Mouse (Mus musculus): ENCODE data around the gene Kank3. TPM values are rescaled to one million over a fixed set of nuclear protein-coding genes. Genes with fewer than 3 reads are reported as not detected.

Gene Kank3
- 28.1 and 28.7 TPM in 2 replicates for polyA plus RNA-seq (2016; fragmentation: Nextera tagmentation; extraction: Ambion mirVana)

DNA sequence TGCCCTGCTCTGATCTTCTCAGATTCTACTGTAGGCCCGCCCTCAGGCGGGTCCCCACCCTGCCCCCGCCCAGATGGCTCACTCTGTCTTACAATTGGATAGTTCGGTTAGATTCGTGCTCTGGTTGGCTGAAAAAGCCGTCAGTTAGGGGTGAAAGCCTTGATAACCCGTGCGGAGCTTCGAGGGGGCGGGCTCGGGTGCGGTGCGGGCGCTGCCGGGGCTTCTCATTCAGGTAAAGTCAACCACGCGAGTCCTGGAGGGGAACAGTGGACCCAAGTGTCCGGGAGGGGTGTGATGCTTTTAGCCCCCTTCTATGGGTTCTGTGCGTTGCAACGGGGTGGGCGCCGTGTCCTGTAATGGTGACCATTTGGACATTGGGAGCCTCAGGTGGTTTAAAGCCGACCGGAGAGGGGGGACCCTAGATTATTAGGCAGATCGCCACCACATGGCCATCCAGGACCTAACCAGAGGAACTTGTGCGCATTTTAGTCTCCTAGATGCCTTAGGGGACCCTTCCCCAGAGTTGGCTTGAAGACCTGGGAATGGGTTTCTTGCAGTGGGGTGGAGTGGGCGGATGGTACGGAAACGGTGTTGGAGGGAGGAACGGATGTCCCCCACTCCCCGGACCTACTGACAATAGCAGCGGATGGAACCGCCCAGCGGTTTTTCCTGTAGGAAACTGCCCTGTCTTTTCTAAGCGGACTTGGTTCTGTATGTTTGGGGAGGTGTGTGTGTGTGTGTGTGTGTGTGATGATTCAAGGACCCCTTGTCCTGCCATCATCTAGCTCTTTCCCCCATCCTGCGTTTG lies at the start of gene Kank3:
Gene Kank3 (plus strand): TSS at position 186 of the 808 bp plus-strand sequence.
- H3K27ac ChIP-seq, result no peak within 1 kb of the TSS
- WGBS, result 2% methylated on average over 36 of the region's 36 CpGs
- H3K27me3 ChIP-seq, result peaks cover 6% of the 10 kb centered on the region
- peak within 1 kb of the TSS; percentile 55 for H3K9ac ChIP-seq (replicated peaks)
- H3K36me3 ChIP-seq, result no peaks in the 10 kb centered on the region
- peak within 1 kb of the TSS; percentile 83 for H3K4me2 ChIP-seq
- peak within 1 kb of the TSS; percentile 56 for H3K4me3 ChIP-seq (replicated peaks)
- no peaks in the 10 kb centered on the region for H3K9me3 ChIP-seq
- peaks cover 6% of the 10 kb centered on the region for H3K4me1 ChIP-seq (replicated peaks)
- ATAC-seq (ENCODE audit: insufficient number of reproducible peaks, insufficient read depth, low FRiP score, low TSS enrichment, low read depth), result peak; percentile 97

DNA sequence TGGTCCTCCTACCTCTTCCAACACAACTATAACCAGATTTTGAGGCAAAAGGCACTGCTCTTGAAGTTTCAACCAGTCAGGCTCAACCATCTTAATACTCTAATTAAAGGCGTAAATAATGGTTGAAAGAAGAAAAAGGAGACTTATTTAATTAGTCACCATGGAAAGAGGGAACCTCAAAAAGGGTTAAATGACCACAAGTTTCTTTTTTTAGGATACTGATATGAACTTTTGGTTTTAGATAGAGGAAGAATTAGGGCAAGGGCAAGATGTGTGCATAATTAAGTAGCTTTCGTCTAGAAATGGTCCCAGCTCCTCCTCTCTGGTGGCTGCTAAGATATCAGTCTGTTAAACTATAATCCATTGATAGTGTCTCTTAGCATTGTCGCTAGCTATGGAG lies 43.9 kb upstream of the Kank3 start:
- Histone ChIP-seq H3K4me1 (replicated peaks) (no peaks in the 10 kb centered on the region), H3K9me3 (no peaks in the 10 kb centered on the region), H3K27me3 (no peaks in the 10 kb centered on the region), H3K9ac (replicated peaks) (no peak overlapping the region), H3K4me3 (replicated peaks) (no peak overlapping the region), H3K36me3 (no peaks in the 10 kb centered on the region), H3K4me2 (no peak overlapping the region), H3K27ac (no peak overlapping the region)
- ATAC-seq (ENCODE audit: insufficient number of reproducible peaks, insufficient read depth, low FRiP score, low TSS enrichment, low read depth), result no peak
- 77% methylated on average over 3 of the region's 3 CpGs for WGBS

GRCm38 (mm10) chr17:33771617-33772016 lies 38.7 kb upstream of the Kank3 start:
- Histone ChIP-seq H3K4me1 (replicated peaks) (no peaks in the 10 kb centered on the region), H3K9me3 (no peaks in the 10 kb centered on the region), H3K27ac (no peak overlapping the region), H3K4me3 (replicated peaks) (no peak overlapping the region), H3K36me3 (peaks cover 29% of the 10 kb centered on the region), H3K9ac (replicated peaks) (no peak overlapping the region), H3K4me2 (no peak overlapping the region), H3K27me3 (no peaks in the 10 kb centered on the region)
- WGBS, result 93% methylated on average over 4 of the region's 4 CpGs
- ATAC-seq (ENCODE audit: insufficient number of reproducible peaks, insufficient read depth, low FRiP score, low TSS enrichment, low read depth), result no peak

GRCm38 (mm10) chr17:33773426-33773825 lies 36.9 kb upstream of the Kank3 start:
- no peak for ATAC-seq (ENCODE audit: insufficient number of reproducible peaks, insufficient read depth, low FRiP score, low TSS enrichment, low read depth)
- WGBS, result 82% methylated on average over 6 of the region's 6 CpGs
- Histone ChIP-seq H3K9ac (replicated peaks) (no peak overlapping the region), H3K9me3 (no peaks in the 10 kb centered on the region), H3K27me3 (no peaks in the 10 kb centered on the region), H3K36me3 (peaks cover 47% of the 10 kb centered on the region), H3K27ac (no peak overlapping the region), H3K4me3 (replicated peaks) (no peak overlapping the region), H3K4me2 (no peak overlapping the region), H3K4me1 (replicated peaks) (peaks cover 6% of the 10 kb centered on the region)

DNA sequence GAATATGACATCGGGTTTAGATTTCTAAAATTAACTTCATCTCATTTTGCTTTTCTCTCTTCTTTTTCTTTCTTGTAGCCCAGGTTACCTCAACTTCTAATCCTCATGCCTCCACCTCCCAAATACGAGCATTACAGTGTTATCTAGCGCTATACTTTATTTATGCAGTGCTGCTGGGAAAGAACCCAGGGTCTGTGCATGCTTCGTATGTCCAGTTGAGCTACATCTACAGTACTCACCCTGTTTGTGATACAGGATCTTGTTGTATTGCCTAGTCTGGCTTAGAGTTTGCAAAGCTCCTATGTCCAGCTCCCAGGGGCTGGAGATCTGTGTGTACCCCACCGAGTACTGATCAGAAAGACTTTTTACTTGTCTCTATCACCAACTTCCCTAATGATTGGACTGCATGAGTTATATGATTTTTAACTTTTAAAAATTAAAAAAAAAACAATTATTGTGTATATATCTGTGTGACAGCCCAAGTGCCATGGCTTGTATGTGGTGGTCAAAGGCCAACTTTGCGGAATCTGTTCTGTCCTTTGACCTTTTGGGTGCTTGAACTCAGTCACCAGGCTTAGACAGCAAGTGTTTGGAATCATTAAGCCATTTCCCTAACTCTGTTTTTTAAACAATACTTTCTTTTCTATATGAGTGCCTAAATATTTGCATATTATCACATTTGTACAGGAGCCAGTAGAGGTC lies 36.3 kb upstream of the Kank3 start:
- Histone ChIP-seq H3K9ac (replicated peaks) (no peak overlapping the region), H3K4me3 (replicated peaks) (no peak overlapping the region), H3K9me3 (no peaks in the 10 kb centered on the region), H3K27ac (no peak overlapping the region), H3K27me3 (no peaks in the 10 kb centered on the region), H3K4me2 (no peak overlapping the region), H3K36me3 (peaks cover 48% of the 10 kb centered on the region), H3K4me1 (replicated peaks) (peaks cover 12% of the 10 kb centered on the region)
- WGBS, result 91% methylated on average over 6 of the region's 6 CpGs
- ATAC-seq (ENCODE audit: insufficient number of reproducible peaks, insufficient read depth, low FRiP score, low TSS enrichment, low read depth), result no peak

- H3K27me3 ChIP-seq, result no peaks in the 10 kb centered on the region
- H3K4me2 ChIP-seq, result no peak overlapping the region
- 91% methylated on average over 8 of the region's 8 CpGs for WGBS
- peaks cover 18% of the 10 kb centered on the region for H3K4me1 ChIP-seq (replicated peaks)
- H3K9me3 ChIP-seq, result no peaks in the 10 kb centered on the region
- ATAC-seq (ENCODE audit: insufficient number of reproducible peaks, insufficient read depth, low FRiP score, low TSS enrichment, low read depth), result no peak
- no peak overlapping the region for H3K27ac ChIP-seq
- no peak overlapping the region for H3K4me3 ChIP-seq (replicated peaks)
- H3K9ac ChIP-seq (replicated peaks), result no peak overlapping the region
- H3K36me3 ChIP-seq, result peaks cover 48% of the 10 kb centered on the region
These were observed 35.7 kb upstream of the Kank3 start for GRCm38 (mm10) chr17:33774573-33775155.

DNA sequence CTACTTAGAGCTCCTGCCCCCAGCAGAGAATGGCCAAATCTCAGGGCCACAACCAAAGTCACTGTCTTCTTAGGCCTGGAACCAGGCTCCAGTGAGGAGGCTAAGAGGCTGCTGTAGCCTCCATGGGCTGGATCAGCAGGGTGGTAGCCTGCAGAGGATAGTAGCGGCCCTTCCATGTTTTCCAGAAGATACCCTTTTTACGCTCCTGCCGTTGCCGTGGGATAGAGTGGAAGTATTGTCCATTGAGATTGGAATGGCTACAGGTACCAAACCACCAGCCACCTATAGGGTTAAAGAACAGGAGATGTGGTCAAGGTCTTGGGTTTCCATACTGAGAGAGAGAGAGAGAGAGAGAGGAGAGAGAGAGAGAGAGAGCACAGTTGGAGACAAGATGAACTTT lies 35.0 kb upstream of the Kank3 start:
- WGBS, result 95% methylated on average over 4 of the region's 4 CpGs
- H3K4me1 ChIP-seq (replicated peaks), result peaks cover 24% of the 10 kb centered on the region
- no peak overlapping the region for H3K27ac ChIP-seq
- no peaks in the 10 kb centered on the region for H3K9me3 ChIP-seq
- peaks cover 48% of the 10 kb centered on the region for H3K36me3 ChIP-seq
- ATAC-seq (ENCODE audit: insufficient number of reproducible peaks, insufficient read depth, low FRiP score, low TSS enrichment, low read depth), result no peak
- no peak overlapping the region for H3K9ac ChIP-seq (replicated peaks)
- H3K4me2 ChIP-seq, result no peak overlapping the region
- no peak overlapping the region for H3K4me3 ChIP-seq (replicated peaks)
- no peaks in the 10 kb centered on the region for H3K27me3 ChIP-seq

DNA sequence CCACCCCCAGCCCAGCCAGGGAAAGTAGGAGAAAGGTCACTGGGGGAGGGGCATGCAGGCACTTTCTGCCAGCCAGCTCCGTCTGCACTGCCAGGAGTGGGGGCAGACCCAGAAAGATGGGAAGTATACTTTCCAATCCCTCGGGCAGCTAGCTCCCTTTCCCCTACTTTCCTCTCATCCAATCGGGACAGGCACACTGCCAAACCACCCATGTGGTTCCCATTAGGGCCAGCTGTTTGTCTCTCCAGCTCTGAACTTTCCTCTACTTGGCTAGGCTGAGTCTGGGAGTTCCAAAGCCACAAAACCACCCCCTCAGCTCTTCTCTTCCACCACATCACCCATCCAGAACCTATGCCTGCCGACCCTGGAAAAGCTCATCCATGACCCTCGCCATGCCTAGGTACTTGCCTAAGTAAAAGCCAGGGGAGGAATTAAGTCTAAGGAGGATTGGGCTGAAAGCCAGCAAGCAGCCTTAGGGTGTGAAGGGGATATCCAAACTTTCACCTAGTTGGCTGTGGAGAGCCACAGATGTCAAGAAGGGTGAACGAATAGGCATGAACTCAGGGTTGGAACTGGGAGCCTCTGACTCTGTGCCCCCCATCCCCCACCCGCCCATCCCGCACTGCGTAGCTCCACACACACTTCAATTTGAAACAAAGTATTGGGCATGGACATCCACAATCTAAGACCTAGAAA lies 30.9 kb upstream of the Kank3 start:
- Histone ChIP-seq H3K27me3 (no peaks in the 10 kb centered on the region), H3K9me3 (no peaks in the 10 kb centered on the region), H3K4me3 (replicated peaks) (peak overlapping the region; percentile 54), H3K9ac (replicated peaks) (peak overlapping the region; percentile 44), H3K4me1 (replicated peaks) (peaks cover 51% of the 10 kb centered on the region), H3K27ac (peak overlapping the region; percentile 98), H3K4me2 (peak overlapping the region; percentile 81), H3K36me3 (peaks cover 41% of the 10 kb centered on the region)
- ATAC-seq (ENCODE audit: insufficient number of reproducible peaks, insufficient read depth, low FRiP score, low TSS enrichment, low read depth), result peak; percentile 91
- 23% methylated on average over 9 of the region's 9 CpGs for WGBS

DNA sequence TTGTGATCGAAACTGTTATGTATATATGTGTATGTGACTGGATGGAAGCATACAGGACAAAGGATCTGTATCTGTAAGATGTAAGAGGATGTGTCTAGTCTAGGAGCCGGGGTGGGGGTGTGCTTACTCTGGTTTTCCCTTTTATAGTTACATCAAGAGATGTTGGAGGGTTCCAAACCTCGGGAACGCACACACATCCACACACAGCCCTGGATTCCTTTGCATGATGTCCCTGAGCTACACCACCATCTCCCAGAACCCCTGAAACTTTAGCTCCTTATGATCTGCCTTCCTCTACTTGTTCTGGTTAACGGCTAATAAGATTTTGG lies 30.4 kb upstream of the Kank3 start:
- Histone ChIP-seq H3K27ac (peak overlapping the region; percentile 98), H3K27me3 (no peaks in the 10 kb centered on the region), H3K9ac (replicated peaks) (0 out of 2 replicates have a peak overlapping the region, but pooled peaks have one; percentile 27), H3K9me3 (no peaks in the 10 kb centered on the region), H3K4me3 (replicated peaks) (peak overlapping the region; percentile 54), H3K4me1 (replicated peaks) (peaks cover 51% of the 10 kb centered on the region), H3K4me2 (peak overlapping the region; percentile 81), H3K36me3 (peaks cover 36% of the 10 kb centered on the region)
- 80% methylated on average over 5 of the region's 5 CpGs for WGBS
- ATAC-seq (ENCODE audit: insufficient number of reproducible peaks, insufficient read depth, low FRiP score, low TSS enrichment, low read depth), result no peak

- peak overlapping the region; percentile 54 for H3K4me3 ChIP-seq (replicated peaks)
- H3K9me3 ChIP-seq, result no peaks in the 10 kb centered on the region
- H3K27ac ChIP-seq, result peak overlapping the region; percentile 98
- H3K27me3 ChIP-seq, result no peaks in the 10 kb centered on the region
- no peak for ATAC-seq (ENCODE audit: insufficient number of reproducible peaks, insufficient read depth, low FRiP score, low TSS enrichment, low read depth)
- peaks cover 51% of the 10 kb centered on the region for H3K4me1 ChIP-seq (replicated peaks)
- H3K36me3 ChIP-seq, result peaks cover 31% of the 10 kb centered on the region
- peak overlapping the region; percentile 81 for H3K4me2 ChIP-seq
- WGBS, result 94% methylated on average over 5 of the region's 5 CpGs
- peak overlapping the region; percentile 66 for H3K9ac ChIP-seq (replicated peaks)
These were observed 29.9 kb upstream of the Kank3 start for GRCm38 (mm10) chr17:33780431-33780830.

Measured in limb, embryonic 12.5 days (tissue).